Mouse (Mus musculus): Measurements from ENCODE around the gene Pacrg. TPM values are rescaled to one million over a fixed set of nuclear protein-coding genes. Genes with fewer than 3 reads are reported as not detected.

Pacrg gene
- total and polyA plus RNA-seq, 3 experiments, result not detected

GRCm38 (mm10) chr17:10458743-10459142 is 381.4 kb downstream of the Pacrg start:
- Histone ChIP-seq H3K4me3 (ENCODE audit: control insufficient read depth in 1 of 2, insufficient read depth in 1 of 2, low read depth in 2 of 2, low read length in 2 of 2) (no peak overlapping the region), H3K36me3 (ENCODE audit: control insufficient read depth in 1 of 2, insufficient read depth in 2 of 2, low read length in 2 of 2) (no peaks in the 10 kb centered on the region), H3K27me3 (ENCODE audit: control insufficient read depth in 1 of 2, insufficient read depth in 2 of 2, low read length in 2 of 2) (no peaks in the 10 kb centered on the region), H3K9me3 (replicated peaks; ENCODE audit: insufficient read depth, low read length) (no peaks in the 10 kb centered on the region), H3K9ac (ENCODE audit: control insufficient read depth, low read depth, low read length, poor library complexity, severe bottlenecking) (no peak overlapping the region), H3K79me2 (ENCODE audit: control insufficient read depth, insufficient read depth, low read length, poor library complexity) (no peaks in the 10 kb centered on the region), H3K4me1 (ENCODE audit: control insufficient read depth in 1 of 2, insufficient read depth in 2 of 2, low read length in 2 of 2) (no peaks in the 10 kb centered on the region), H3K27ac (ENCODE audit: control insufficient read depth, low read depth, low read length) (no peak overlapping the region)
- no peak for DNase-seq (ENCODE audit: low read depth, low spot score)
- TF ChIP-seq UBTF (IDR thresholded peaks at IDR 0.05; ENCODE audit: borderline replicate concordance, insufficient read depth, low read depth, low read length), result no peak

- Histone ChIP-seq H3K36me3 (ENCODE audit: control insufficient read depth in 1 of 2, insufficient read depth in 2 of 2, low read length in 2 of 2) (no peaks in the 10 kb centered on the region), H3K4me1 (ENCODE audit: control insufficient read depth in 1 of 2, insufficient read depth in 2 of 2, low read length in 2 of 2) (no peaks in the 10 kb centered on the region), H3K27ac (ENCODE audit: control insufficient read depth, low read depth, low read length) (no peak overlapping the region), H3K79me2 (ENCODE audit: control insufficient read depth, insufficient read depth, low read length, poor library complexity) (no peaks in the 10 kb centered on the region), H3K9me3 (replicated peaks; ENCODE audit: insufficient read depth, low read length) (no peaks in the 10 kb centered on the region), H3K9ac (ENCODE audit: control insufficient read depth, low read depth, low read length, poor library complexity, severe bottlenecking) (no peak overlapping the region), H3K27me3 (ENCODE audit: control insufficient read depth in 1 of 2, insufficient read depth in 2 of 2, low read length in 2 of 2) (no peaks in the 10 kb centered on the region), H3K4me3 (ENCODE audit: control insufficient read depth in 1 of 2, insufficient read depth in 1 of 2, low read depth in 2 of 2, low read length in 2 of 2) (no peak overlapping the region)
- TF ChIP-seq POLR2AphosphoS5 (IDR thresholded peaks at IDR 0.05; ENCODE audit: borderline replicate concordance, low read depth, low read length) (no peak), EP300 (IDR thresholded peaks at IDR 0.05; ENCODE audit: low read depth in 1 of 2, low read length in 2 of 2) (no peak), RAD21 (IDR thresholded peaks at IDR 0.05; ENCODE audit: low read depth, low read length) (no peak), JUND (IDR thresholded peaks at IDR 0.05; ENCODE audit: low read depth, low read length) (no peak), ELF1 (IDR thresholded peaks at IDR 0.05; ENCODE audit: low read depth, low read length) (no peak), CTCF (IDR thresholded peaks at IDR 0.05 in 2 of 3, conservative IDR thresholded peaks at IDR 0.05 in 1 of 3; ENCODE audit: control insufficient read depth in 1 of 3, insufficient read depth in 1 of 3, low read depth in 2 of 3, low read length in 3 of 3, poor library complexity in 1 of 3, severe bottlenecking in 1 of 3) (no peak), HCFC1 (IDR thresholded peaks at IDR 0.05; ENCODE audit: low read depth, low read length) (no peak), USF2 (IDR thresholded peaks at IDR 0.05; ENCODE audit: borderline replicate concordance in 1 of 2, insufficient read depth in 1 of 2, low read depth in 1 of 2, low read length in 2 of 2) (no peak), NRF1 (IDR thresholded peaks at IDR 0.05; ENCODE audit: insufficient read depth, low read depth, low read length, poor library complexity, severe bottlenecking) (no peak), SIN3A (IDR thresholded peaks at IDR 0.05; ENCODE audit: low read length) (no peak), ZMIZ1 (IDR thresholded peaks at IDR 0.05; ENCODE audit: low read depth, low read length) (no peak), CHD1 (IDR thresholded peaks at IDR 0.05; ENCODE audit: low read depth, low read length) (no peak), E2F4 (IDR thresholded peaks at IDR 0.05; ENCODE audit: borderline replicate concordance, low read depth, low read length) (no peak), BHLHE40 (IDR thresholded peaks at IDR 0.05; ENCODE audit: borderline replicate concordance, low read depth, low read length) (no peak), RCOR1 (IDR thresholded peaks at IDR 0.05; ENCODE audit: low read depth, low read length) (no peak), MAZ (IDR thresholded peaks at IDR 0.05; ENCODE audit: low read depth, low read length) (no peak), MAX (IDR thresholded peaks at IDR 0.05; ENCODE audit: low read length) (no peak)
- no peak for DNase-seq (ENCODE audit: low read depth, low spot score)
Measured at GRCm38 (mm10) chr17:10456409-10456808, 383.7 kb downstream of the Pacrg start.

Measured in MEL (cell line).